Mouse (Mus musculus) lung, adult 2 months (tissue): Measurements from ENCODE around the gene Actn3.

Experiments
- CTCF ChIP-seq: fragments of 200-500 bp; IDR thresholded peaks from 2 replicates; pipeline ENCODE4 v1.5.1; 2011; ENCODE audit warnings: mild to moderate bottlenecking, low read length, control low read depth; ENCODE audit not compliant: insufficient read depth
- POLR2A ChIP-seq: fragments of 200-500 bp; IDR thresholded peaks from 2 replicates; pipeline ENCODE4 v1.6.1; 2011; ENCODE audit warnings: low read depth, mild to moderate bottlenecking, control low read depth, low read length, borderline replicate concordance; ENCODE audit errors: extremely low read depth

DNA sequence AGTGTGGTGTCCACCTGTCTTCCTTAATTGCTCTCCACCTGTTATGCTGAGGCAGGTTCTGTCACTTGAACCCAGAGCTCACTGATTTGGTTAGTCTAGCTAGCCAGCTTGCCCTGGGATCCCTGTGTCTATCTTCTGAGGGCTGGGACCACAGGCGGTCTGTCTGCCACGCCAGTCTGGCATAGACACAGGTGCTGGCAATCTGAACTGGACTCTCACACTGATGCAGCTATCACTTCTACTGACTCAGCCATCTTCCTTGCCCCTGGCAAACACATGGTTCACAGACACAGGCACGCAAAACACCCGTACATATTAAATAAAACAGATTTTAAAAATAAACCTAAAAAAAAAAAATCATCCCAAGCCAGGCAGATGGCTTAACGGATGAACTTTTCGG, 40.7 kb downstream of the Actn3 start:
- no peak for TF ChIP-seq POLR2A
- TF ChIP-seq CTCF: no peak
